In the genomic region with DNA sequence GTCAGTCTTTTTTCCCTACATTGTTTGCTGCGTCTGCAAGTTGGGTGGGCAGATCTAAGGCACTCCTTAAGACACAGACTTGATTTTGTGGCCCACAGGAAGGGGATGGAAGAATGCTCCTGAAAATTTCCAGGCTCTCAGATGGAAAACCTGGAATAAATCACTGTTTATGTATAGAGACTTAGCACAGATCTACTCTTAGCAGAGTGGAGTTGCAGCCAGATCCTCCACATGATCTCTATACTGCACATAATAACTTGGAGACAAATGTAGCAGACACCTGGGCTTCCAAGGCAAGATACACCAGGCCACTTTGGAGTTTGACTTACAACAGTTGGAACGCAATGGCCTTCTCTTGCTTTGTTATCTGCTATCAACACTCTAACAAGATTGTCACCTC, we compare ENCODE assay signal across 30 mouse cellular contexts.
"Had no signal": no experiment of that assay in that cellular context is flagged by ENCODE, and none has a peak within 500 bp of the region (broad histone marks: within the 10 kb centered on the region; RNA-seq: fewer than 3 reads in every experiment).

No protein-coding gene starts in this region.

- H3K4me1 ChIP-seq: limb, embryonic 10.5 days; limb, embryonic 12.5 days; limb, embryonic 13.5 days; limb, embryonic 15.5 days; liver, embryonic 12.5 days; liver, embryonic 13.5 days; liver, embryonic 15.5 days; lung, embryonic 15.5 days; megakaryocyte, embryonic 14.5 days; midbrain, embryonic 10.5 days; midbrain, embryonic 12.5 days; midbrain, embryonic 13.5 days; midbrain, embryonic 15.5 days had no signal

- DNase-seq: left cerebral cortex, postnatal 4 days; liver; liver, embryonic 13.5 days; liver, postnatal 0 days; lung, adult 18-20 months; lung, adult 2 months; lung, embryonic 14.5 days; lung, postnatal 10 days; lung, postnatal 14 days; lung, postnatal 36 days; lung, postnatal 4 days; midbrain, embryonic 14.5 days had no signal

- H3K9me3 ChIP-seq: limb, embryonic 10.5 days; limb, embryonic 12.5 days; limb, embryonic 13.5 days; limb, embryonic 15.5 days; liver, embryonic 12.5 days; liver, embryonic 13.5 days; liver, embryonic 15.5 days; lung, embryonic 15.5 days; megakaryocyte, embryonic 14.5 days; midbrain, embryonic 10.5 days; midbrain, embryonic 12.5 days; midbrain, embryonic 13.5 days; midbrain, embryonic 15.5 days had no signal

- H3K27me3 ChIP-seq: limb, embryonic 12.5 days; limb, embryonic 13.5 days; limb, embryonic 15.5 days; liver, embryonic 12.5 days; liver, embryonic 13.5 days; liver, embryonic 15.5 days; lung, embryonic 15.5 days; megakaryocyte, embryonic 14.5 days; midbrain, embryonic 12.5 days; midbrain, embryonic 13.5 days; midbrain, embryonic 15.5 days had no signal

- H3K4me3 ChIP-seq: limb, embryonic 10.5 days; limb, embryonic 12.5 days; limb, embryonic 13.5 days; limb, embryonic 15.5 days; liver, embryonic 12.5 days; liver, embryonic 13.5 days; liver, embryonic 15.5 days; lung, embryonic 15.5 days; megakaryocyte, embryonic 14.5 days; midbrain, embryonic 10.5 days; midbrain, embryonic 12.5 days; midbrain, embryonic 13.5 days; midbrain, embryonic 15.5 days; myocyte had no signal

- H3K9ac ChIP-seq: limb, embryonic 12.5 days; limb, embryonic 13.5 days; limb, embryonic 15.5 days; liver, embryonic 12.5 days; liver, embryonic 13.5 days; liver, embryonic 14.5 days; liver, embryonic 15.5 days; liver, postnatal 0 days; lung, embryonic 14.5 days; lung, embryonic 15.5 days; midbrain, embryonic 12.5 days; midbrain, embryonic 13.5 days; midbrain, embryonic 15.5 days had no signal

- H3K36me3 ChIP-seq: limb, embryonic 10.5 days; limb, embryonic 12.5 days; limb, embryonic 13.5 days; limb, embryonic 15.5 days; liver, embryonic 12.5 days; liver, embryonic 13.5 days; liver, embryonic 15.5 days; lung, embryonic 15.5 days; midbrain, embryonic 10.5 days; midbrain, embryonic 12.5 days; midbrain, embryonic 13.5 days; midbrain, embryonic 15.5 days had no signal

- H3K27ac ChIP-seq: limb, embryonic 10.5 days; limb, embryonic 12.5 days; limb, embryonic 13.5 days; limb, embryonic 15.5 days; liver, embryonic 12.5 days; liver, embryonic 13.5 days; liver, embryonic 14.5 days; liver, embryonic 15.5 days; lung, embryonic 15.5 days; macrophage; midbrain, embryonic 10.5 days; midbrain, embryonic 12.5 days; midbrain, embryonic 13.5 days; midbrain, embryonic 15.5 days had no signal

- ATAC-seq: liver, embryonic 12.5 days; liver, postnatal 0 days; lung, postnatal 0 days; midbrain, embryonic 13.5 days; midbrain, embryonic 15.5 days; midbrain, embryonic 16.5 days had no signal

- H3K4me2 ChIP-seq: limb, embryonic 12.5 days; limb, embryonic 13.5 days; limb, embryonic 15.5 days; liver, embryonic 11.5 days; liver, embryonic 12.5 days; liver, embryonic 13.5 days; liver, embryonic 15.5 days; lung, embryonic 14.5 days; lung, embryonic 15.5 days; midbrain, embryonic 12.5 days; midbrain, embryonic 13.5 days; midbrain, embryonic 15.5 days had no signal
